In the genomic region with DNA sequence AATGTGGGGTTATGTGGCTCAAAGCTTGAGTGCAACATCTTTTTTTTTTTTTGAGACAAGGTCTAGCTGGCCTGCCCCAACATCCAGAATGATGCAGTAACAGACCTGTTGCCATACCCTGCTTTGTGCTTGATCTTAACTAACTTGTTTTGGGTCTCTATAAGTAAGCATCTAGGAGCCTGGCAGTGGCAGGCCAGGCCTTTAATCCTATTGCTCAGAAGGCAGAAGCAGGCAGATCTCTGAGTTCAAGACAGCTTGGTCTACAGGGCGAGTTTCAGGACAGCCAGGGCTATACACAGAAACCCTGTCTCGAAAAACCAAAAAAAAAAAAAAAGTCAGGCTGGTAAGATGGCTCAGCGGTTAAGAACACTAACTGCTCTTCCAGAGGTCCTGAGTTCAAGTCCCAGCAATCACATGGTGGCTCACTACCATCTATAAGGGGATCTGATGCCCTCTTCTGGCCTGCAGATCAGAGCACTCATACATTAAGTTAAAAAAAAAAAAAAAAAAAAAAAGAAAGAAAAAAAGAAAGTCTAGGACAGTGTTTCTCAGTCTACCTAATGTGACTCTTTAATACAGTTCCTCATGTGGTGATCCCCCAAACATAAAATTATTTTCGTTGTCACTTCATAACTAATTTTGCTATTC, we compare ENCODE assay signal across 8 mouse cellular contexts. TPM values are rescaled to one million over a fixed set of nuclear protein-coding genes. Genes with fewer than 3 reads are reported as not detected.
A peak's percentile ranks its signal among the peaks of the same experiment; 100 is the strongest.
DNase-seq lines count a peak whose midpoint lies in the region; ATAC-seq lines count a peak whose summit lies in the region.

No protein-coding gene starts in this region.

- 51% methylated on average over 4 of the region's 4 CpGs for WGBS in heart, embryonic 11.5 days (ENCODE audit: insufficient replicate concordance)
- WGBS in forebrain, embryonic 14.5 days: 59% methylated on average over 4 of the region's 4 CpGs
- WGBS in liver, embryonic 15.5 days (ENCODE audit: insufficient replicate concordance): 47% methylated on average over 4 of the region's 4 CpGs

- peaks cover 26% of the 10 kb centered on the region for H3K4me1 ChIP-seq in heart, embryonic 11.5 days (ENCODE audit: control insufficient read depth, insufficient read depth, low read length)
- peaks cover 7% of the 10 kb centered on the region for H3K4me1 ChIP-seq in forebrain, embryonic 14.5 days (ENCODE audit: control insufficient read depth, insufficient read depth, low read length)
- peaks cover 45% of the 10 kb centered on the region for H3K4me1 ChIP-seq in liver, embryonic 15.5 days (replicated peaks)

- no peak for ATAC-seq in heart, embryonic 11.5 days (replicated peaks; ENCODE audit: insufficient number of reproducible peaks, low FRiP score, low TSS enrichment)
- ATAC-seq in CD4-positive, CD25-positive, alpha-beta regulatory T cell, adult 4 months: peak; percentile 17
- no peak for ATAC-seq in forebrain, embryonic 14.5 days
- ATAC-seq in liver, embryonic 15.5 days (ENCODE audit: insufficient read depth): no peak

- no peak for DNase-seq in heart, adult 18-20 months
- no peak for DNase-seq in forebrain, embryonic 14.5 days (ENCODE audit: low spot score)
- DNase-seq in urinary bladder, postnatal 25 days (ENCODE audit: low spot score): no peak
- DNase-seq in layer of hippocampus, adult 9-10 months (ENCODE audit: low spot score): no peak
- DNase-seq in right cerebral cortex, postnatal 10 days (ENCODE audit: low spot score in 2 of 2): no peak

- peak overlapping the region; percentile 71; the same call in 1 of the 2 replicates for H3K9ac ChIP-seq in heart, embryonic 11.5 days (ENCODE audit: low read depth, low read length)
- peak overlapping the region; percentile 21; the same call in 1 of the 2 replicates for H3K9ac ChIP-seq in forebrain, embryonic 14.5 days (ENCODE audit: low read length)
- H3K9ac ChIP-seq in liver, embryonic 15.5 days: peak overlapping the region; percentile 94

- no peaks in the 10 kb centered on the region; the same call in 1 of the 2 replicates for H3K36me3 ChIP-seq in heart, embryonic 11.5 days (ENCODE audit: control insufficient read depth, insufficient read depth, low read length)
- no peaks in the 10 kb centered on the region for H3K36me3 ChIP-seq in forebrain, embryonic 14.5 days (ENCODE audit: control insufficient read depth, insufficient read depth, low read length)
- no peaks in the 10 kb centered on the region for H3K36me3 ChIP-seq in liver, embryonic 15.5 days (replicated peaks)

- H3K27me3 ChIP-seq in heart, embryonic 11.5 days (ENCODE audit: control insufficient read depth, insufficient read depth, low read length): no peaks in the 10 kb centered on the region
- no peaks in the 10 kb centered on the region for H3K27me3 ChIP-seq in forebrain, embryonic 14.5 days (replicated peaks; ENCODE audit: control insufficient read depth, insufficient read depth, low read length)
- H3K27me3 ChIP-seq in liver, embryonic 15.5 days: no peaks in the 10 kb centered on the region

- peak overlapping the region; percentile 62 for H3K4me2 ChIP-seq in heart, embryonic 11.5 days
- peak overlapping the region; percentile 36 for H3K4me2 ChIP-seq in forebrain, embryonic 14.5 days (ENCODE audit: low read length)
- peak overlapping the region; percentile 89 for H3K4me2 ChIP-seq in liver, embryonic 15.5 days

- peak overlapping the region; percentile 98 for H3K27ac ChIP-seq in heart, embryonic 11.5 days (ENCODE audit: low read depth, low read length)
- peak overlapping the region; percentile 41 for H3K27ac ChIP-seq in forebrain, embryonic 14.5 days (ENCODE audit: low read depth, low read length)
- peak overlapping the region; percentile 99 for H3K27ac ChIP-seq in liver, embryonic 15.5 days (replicated peaks)

- peak overlapping the region; percentile 75 for H3K4me3 ChIP-seq in heart, embryonic 11.5 days (ENCODE audit: low read depth, low read length)
- H3K4me3 ChIP-seq in forebrain, embryonic 14.5 days (ENCODE audit: low read depth, low read length): peak overlapping the region; percentile 70
- H3K4me3 ChIP-seq in liver, embryonic 15.5 days (replicated peaks): peak overlapping the region; percentile 92

- no peaks in the 10 kb centered on the region for H3K9me3 ChIP-seq in heart, embryonic 11.5 days (replicated peaks; ENCODE audit: control insufficient read depth, low read length)
- no peaks in the 10 kb centered on the region for H3K9me3 ChIP-seq in forebrain, embryonic 14.5 days (replicated peaks; ENCODE audit: control insufficient read depth, low read length)
- no peaks in the 10 kb centered on the region for H3K9me3 ChIP-seq in liver, embryonic 15.5 days (replicated peaks)

RNA-seq across cellular contexts. Expression of gene Akt2, which starts 0.7 kb away (rescaled TPM):
- 72.1 and 78.0 TPM in 2 replicates for polyA plus RNA-seq in heart, embryonic 11.5 days (2014; fragmentation: Nextera tagmentation; extraction: Ambion mirVana)
- total RNA-seq in heart, adult 18-20 months (2021): 100 to 1,000 TPM; 168 to 200 TPM
- 10 to 100 TPM; 39.2 to 57.3 TPM for polyA plus RNA-seq in CD4-positive, CD25-positive, alpha-beta regulatory T cell, adult 4 months (2017; shearing (Covaris generic))
- 80.6 and 85.8 TPM in 2 replicates for polyA plus RNA-seq in forebrain, embryonic 14.5 days (2014; fragmentation: Nextera tagmentation; extraction: Ambion mirVana)
- polyA plus RNA-seq in liver, embryonic 15.5 days (2015; fragmentation: Nextera tagmentation; extraction: Ambion mirVana): 26.4 and 28.3 TPM in 2 replicates

RNA-seq across cellular contexts. Expression of gene 2310022A10Rik, which starts 37.7 kb away (rescaled TPM):
- polyA plus RNA-seq in heart, embryonic 11.5 days (2014; fragmentation: Nextera tagmentation; extraction: Ambion mirVana): 22.5 and 29.3 TPM in 2 replicates
- 10 to 100 TPM; 63.8 to 64.7 TPM for total RNA-seq in heart, adult 18-20 months (2021)
- 10 to 100 TPM; 15.0 to 25.3 TPM for polyA plus RNA-seq in CD4-positive, CD25-positive, alpha-beta regulatory T cell, adult 4 months (2017; shearing (Covaris generic))
- polyA plus RNA-seq in forebrain, embryonic 14.5 days (2014; fragmentation: Nextera tagmentation; extraction: Ambion mirVana): 26.3 and 31.2 TPM in 2 replicates
- polyA plus RNA-seq in liver, embryonic 15.5 days (2015; fragmentation: Nextera tagmentation; extraction: Ambion mirVana): 15.7 and 17.3 TPM in 2 replicates

RNA-seq across cellular contexts. Expression of gene Pld3, which starts 37.7 kb away (rescaled TPM):
- 59.5 and 64.2 TPM in 2 replicates for polyA plus RNA-seq in heart, embryonic 11.5 days (2014; fragmentation: Nextera tagmentation; extraction: Ambion mirVana)
- total RNA-seq in heart, adult 18-20 months (2021): 10 to 100 TPM; 29.8 to 30.9 TPM
- polyA plus RNA-seq in CD4-positive, CD25-positive, alpha-beta regulatory T cell, adult 4 months (2017; shearing (Covaris generic)): 100 to 1,000 TPM; 191 to 306 TPM
- polyA plus RNA-seq in forebrain, embryonic 14.5 days (2014; fragmentation: Nextera tagmentation; extraction: Ambion mirVana): 98.6 and 108 TPM in 2 replicates
- 76.3 and 93.4 TPM in 2 replicates for polyA plus RNA-seq in liver, embryonic 15.5 days (2015; fragmentation: Nextera tagmentation; extraction: Ambion mirVana)

Comparison
In these comparisons a context has a peak if more than half of its experiments do, and no peak if none do; other contexts are left out.
1. H3K27ac ChIP-seq: peak in every context shown above with its lines; median percentile 99 in liver, embryonic 15.5 days; 98 in heart, embryonic 11.5 days; 41 in forebrain, embryonic 14.5 days.
2. H3K4me2 ChIP-seq: peak in every context shown above with its lines; median percentile 89 in liver, embryonic 15.5 days; 62 in heart, embryonic 11.5 days; 36 in forebrain, embryonic 14.5 days.
3. H3K9ac ChIP-seq: peak in every context shown above with its lines; median percentile 94 in liver, embryonic 15.5 days; 71 in heart, embryonic 11.5 days; 21 in forebrain, embryonic 14.5 days.